Mouse (Mus musculus) frontal cortex, postnatal 25 days (tissue): Measurements from ENCODE around the gene Art1.

Experiments used
- DNase-seq, 2 experiments: peaks; one replicate each; pipeline ENCODE4 v3.0.0; 2022; ENCODE audit warnings: low spot score in 2 of 2

Gene Art1

GRCm38 (mm10) chr7:102108206-102108605, 6.7 kb downstream of the Art1 start:
- DNase-seq = no peak

GRCm38 (mm10) chr7:102109171-102109570, 7.6 kb downstream of the Art1 start, which contains the start of gene Art5:
Gene Art5, minus strand, starts transcription at chr7:102109489.
- DNase-seq = no peak

- no peak for DNase-seq
Observed at GRCm38 (mm10) chr7:102109746-102110145, 8.2 kb downstream of the Art1 start.

DNA sequence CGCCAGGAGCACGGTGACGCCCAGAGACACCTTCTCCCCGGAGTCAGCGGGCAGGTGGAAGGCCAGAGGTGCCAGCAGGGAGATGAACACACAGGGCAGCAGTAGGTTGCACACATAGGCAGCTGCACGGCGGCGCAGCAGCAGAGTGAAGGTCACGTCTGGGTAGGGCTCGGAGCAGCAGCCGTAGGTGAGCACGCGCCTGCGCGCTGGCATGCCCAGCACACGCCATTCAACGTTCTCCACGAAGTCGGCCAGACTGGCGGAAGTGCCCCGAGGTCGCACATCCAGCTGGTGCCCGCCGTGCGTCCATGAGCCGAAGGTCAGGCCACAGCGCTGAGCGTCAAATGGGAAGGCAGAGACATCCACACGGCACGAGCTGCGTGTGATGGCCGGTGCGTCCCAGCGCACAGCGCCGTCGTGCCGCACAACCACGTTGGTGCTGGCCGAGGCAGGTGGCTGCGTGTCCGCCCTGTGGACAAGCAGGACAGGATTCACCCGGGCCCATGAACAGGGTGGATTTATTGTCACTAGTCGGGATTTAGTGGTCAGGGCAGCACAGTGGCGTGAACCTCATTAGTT, 11.7 kb downstream of the Art1 start:
- no peak for DNase-seq

DNA sequence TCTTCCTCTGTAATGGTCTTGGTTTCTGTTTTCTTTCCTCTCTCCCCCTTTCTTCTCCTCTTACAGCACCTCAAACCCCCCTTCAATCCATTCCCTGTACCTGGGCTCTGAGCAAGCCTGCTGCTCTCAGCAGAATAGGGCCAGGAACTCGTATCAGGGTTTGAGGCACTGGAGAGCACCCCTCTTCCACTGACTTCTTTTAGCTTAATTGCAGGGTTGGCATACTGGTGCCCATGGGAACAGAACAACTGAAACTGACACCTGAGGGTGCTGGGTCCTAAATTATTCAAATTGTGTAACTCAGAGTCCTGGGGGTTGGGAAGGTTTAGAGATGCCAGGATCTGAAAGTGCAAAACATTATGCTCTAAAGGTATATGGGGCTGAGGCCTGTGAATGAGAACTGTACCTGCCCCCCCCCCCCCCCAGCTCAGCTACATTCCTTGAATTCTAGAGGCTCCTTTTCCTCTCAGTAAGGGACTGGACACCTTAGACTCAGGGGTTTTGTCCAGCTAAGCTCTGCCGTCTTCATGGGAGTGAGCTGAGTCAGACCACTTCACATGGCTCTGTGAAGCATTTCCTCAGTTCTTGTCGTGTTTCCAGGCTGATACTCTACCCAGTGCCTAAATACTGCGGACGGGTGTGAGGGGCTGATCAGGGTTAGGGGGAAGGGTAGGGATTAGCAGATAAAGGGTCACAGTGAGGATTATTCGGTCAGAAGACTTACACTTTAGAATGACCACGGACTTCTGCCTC, 15.2 kb downstream of the Art1 start, which contains the start of gene Chrna10:
Gene Chrna10 (minus strand): TSS at position 250 of the 753 bp plus-strand sequence.
- DNase-seq = no peak

DNA sequence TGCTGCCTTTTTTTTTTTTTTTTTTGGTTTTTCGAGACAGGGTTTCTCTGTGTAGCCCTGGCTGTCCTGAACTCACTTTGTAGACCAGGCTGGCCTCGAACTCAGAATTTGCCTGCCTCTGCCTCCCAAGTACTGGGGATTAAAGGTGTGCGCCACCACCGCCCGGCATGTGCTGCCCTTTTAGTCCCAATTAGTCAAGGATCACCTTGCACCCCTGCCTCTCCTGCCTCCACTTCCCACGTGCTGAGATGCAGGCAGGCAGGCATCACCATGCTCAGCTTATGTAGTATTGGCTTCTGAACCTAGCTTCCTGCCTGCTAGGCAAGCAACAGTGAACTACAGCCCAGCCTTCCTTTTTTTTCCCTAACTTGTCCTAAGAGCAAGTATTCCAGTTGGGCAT, 15.8 kb downstream of the Art1 start:
- DNase-seq = no peak

DNA sequence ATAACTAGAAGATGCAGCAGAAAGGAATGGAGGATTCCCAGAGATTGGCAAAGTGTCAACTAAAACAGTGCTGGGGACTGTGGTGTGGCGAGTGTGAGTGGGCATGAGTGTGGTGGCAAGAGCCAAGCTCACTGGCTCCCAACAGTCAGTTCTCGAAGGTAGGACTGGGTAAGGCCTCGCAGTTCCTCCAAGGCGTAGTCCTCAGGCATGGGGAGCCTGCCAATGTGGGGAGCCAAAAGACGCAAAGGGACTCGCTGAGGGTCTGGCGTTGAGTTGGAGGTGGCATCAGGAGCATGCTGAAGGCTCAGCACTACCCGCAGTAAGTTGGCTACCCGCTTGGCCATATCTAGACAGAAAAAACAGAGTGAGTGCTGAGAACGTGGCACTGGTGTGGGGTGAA, 18.8 kb downstream of the Art1 start:
- DNase-seq = no peak

DNA sequence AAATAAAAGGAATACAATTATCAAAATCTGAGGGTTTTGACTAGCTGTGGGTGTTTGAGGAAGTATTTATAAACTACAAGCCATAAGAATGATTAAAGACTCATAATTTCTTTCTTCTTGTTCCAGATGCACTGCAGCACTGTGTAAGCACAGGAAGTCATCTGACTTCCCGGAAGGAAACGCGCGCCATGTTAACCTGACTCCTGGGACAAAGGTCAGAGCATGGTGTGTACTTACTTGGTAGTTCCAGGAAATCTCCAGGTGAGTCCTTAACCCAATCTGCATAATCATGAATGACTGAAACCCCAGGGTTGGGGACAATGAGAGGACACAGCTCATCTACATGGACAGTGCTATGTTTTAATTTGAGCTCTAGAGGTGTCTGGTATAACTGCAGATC, 30.9 kb downstream of the Art1 start:
- DNase-seq = no peak

- DNase-seq = no peak
Observed at GRCm38 (mm10) chr7:102137464-102137863, 35.9 kb downstream of the Art1 start.

DNA sequence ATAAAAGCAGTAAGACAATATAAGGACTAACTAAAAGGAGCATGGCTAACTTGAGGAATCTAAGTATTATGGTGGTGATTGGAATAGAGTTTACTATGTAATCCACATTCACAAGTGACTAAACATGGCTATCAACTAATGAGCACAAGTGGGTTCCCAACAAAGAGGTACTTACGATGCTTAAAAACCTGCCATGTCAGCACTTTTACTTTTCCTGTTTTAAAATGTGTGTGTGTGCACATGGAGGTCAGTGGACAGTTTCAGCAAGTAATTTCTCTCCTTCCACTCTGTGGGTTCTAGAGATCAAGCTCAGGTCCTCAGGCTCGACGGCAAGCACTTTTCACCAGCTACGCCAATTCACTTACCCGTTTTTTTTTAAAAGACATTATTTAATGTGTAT, 36.4 kb downstream of the Art1 start:
- no peak for DNase-seq

DNA sequence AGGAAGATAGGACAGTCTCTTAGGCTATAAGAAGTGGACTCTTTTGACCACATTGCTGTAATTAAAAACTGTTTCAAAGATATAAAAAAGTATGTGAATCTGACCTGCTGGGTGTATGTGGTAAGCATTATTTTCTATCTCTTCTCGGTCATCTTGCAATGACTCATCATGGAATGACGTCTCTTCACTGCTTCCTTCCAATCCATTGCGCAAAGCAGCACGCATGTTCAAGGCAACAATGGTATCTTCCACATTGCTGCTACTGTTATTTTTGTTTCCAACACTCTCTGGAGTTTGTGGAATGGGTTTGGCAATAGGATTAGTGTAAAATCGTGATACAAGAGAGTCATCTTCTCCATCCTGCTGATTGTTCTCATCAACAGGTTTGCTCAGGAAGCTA, 52.1 kb downstream of the Art1 start:
- no peak for DNase-seq
